Mouse (Mus musculus) forebrain, embryonic 14.5 days (tissue): Measurements from ENCODE around the gene Cinp. TPM values are rescaled to one million over a fixed set of nuclear protein-coding genes. Genes with fewer than 3 reads are reported as not detected.

ENCODE experiments used
- ATAC-seq: fragments of 200-750 bp; cut with Nextera tagmentation; 2 replicates; pipeline ENCODE4 v1.8.0; 2017; ENCODE audit warnings: mild to moderate bottlenecking, moderate library complexity
- DNase-seq: peaks from one replicate; pipeline ENCODE4 v3.0.0-alpha.2; 2015; ENCODE audit warnings: low spot score
- H3K27ac ChIP-seq: fragments of 300-500 bp; sonication (generic); 2 replicates; pipeline ENCODE4 v1.5.1; 2014; ENCODE audit warnings: low read depth, mild to moderate bottlenecking, control low read depth, low read length, moderate library complexity
- H3K27me3 ChIP-seq: fragments of 300-500 bp; sonication (generic); replicated peaks from 2 replicates; pipeline ENCODE4 v1.6.1; 2014; ENCODE audit warnings: low read length, control low read depth, mixed read lengths; ENCODE audit not compliant: control insufficient read depth, insufficient read depth
- H3K36me3 ChIP-seq: fragments of 300-500 bp; sonication (generic); 2 replicates; pipeline ENCODE4 v1.6.1; 2014; ENCODE audit warnings: low read length, control low read depth; ENCODE audit not compliant: control insufficient read depth, insufficient read depth
- H3K4me1 ChIP-seq: fragments of 300-500 bp; sonication (generic); 2 replicates; pipeline ENCODE4 v1.6.1; 2014; ENCODE audit warnings: antibody characterized with exemption, low read length, control low read depth; ENCODE audit not compliant: control insufficient read depth, insufficient read depth
- H3K4me2 ChIP-seq: fragments of 300-500 bp; sonication (generic); 2 replicates; pipeline ENCODE4 v1.6.1; 2014; ENCODE audit warnings: mild to moderate bottlenecking, control low read depth, low read length
- H3K4me3 ChIP-seq: fragments of 300-500 bp; sonication (generic); 2 replicates; pipeline ENCODE4 v1.5.1; 2014; ENCODE audit warnings: low read depth, low read length, control low read depth
- H3K9ac ChIP-seq: fragments of 300-500 bp; sonication (generic); 2 replicates; pipeline ENCODE4 v1.6.1; 2014; ENCODE audit warnings: mild to moderate bottlenecking, low read length, control low read depth, moderate library complexity
- H3K9me3 ChIP-seq: fragments of 300-500 bp; sonication (generic); replicated peaks from 2 replicates; pipeline ENCODE4 v1.6.1; 2016; ENCODE audit warnings: low read length, control low read depth, mixed read lengths; ENCODE audit not compliant: control insufficient read depth
- WGBS: fragments of 180-500 bp; shearing (Covaris S2); extraction: QIAGEN DNeasy Blood & Tissue Kit; methylation state at CpG from one replicate; pipeline ENCODE4 v1.1.7; 2014; 5-methylcytosine and 5-hydroxymethylcytosine counted together
- polyA plus RNA-seq: library from polyadenylated mRNA; unstranded; fragments of >200 nt; fragmentation: Nextera tagmentation; extraction: Ambion mirVana; gene quantifications from 2 replicates; pipeline ENCODE4 v1.2.1, GENCODE M21; 2014

The Cinp gene
- polyA plus RNA-seq, 1 experiment from 2014 or later = 86.2 TPM

- H3K9ac ChIP-seq = no peak overlapping the region
- no peak overlapping the region for H3K4me3 ChIP-seq
- no peaks in the 10 kb centered on the region for H3K27me3 ChIP-seq
- no peaks in the 10 kb centered on the region for H3K9me3 ChIP-seq
- peaks cover 21% of the 10 kb centered on the region for H3K36me3 ChIP-seq
- no peak for ATAC-seq
- peaks cover 5% of the 10 kb centered on the region; the same call in 1 of the 2 replicates for H3K4me1 ChIP-seq
- no peak overlapping the region for H3K27ac ChIP-seq
- DNase-seq = no peak
- H3K4me2 ChIP-seq = no peak overlapping the region
- WGBS = 89% methylated on average over 32 of the region's 32 CpGs
Observed at GRCm38 (mm10) chr12:110854786-110855737, 33.9 kb downstream of the Cinp start.

- H3K36me3 ChIP-seq = peaks cover 13% of the 10 kb centered on the region
- no peaks in the 10 kb centered on the region for H3K9me3 ChIP-seq
- no peak for DNase-seq
- H3K4me1 ChIP-seq = peaks cover 5% of the 10 kb centered on the region; the same call in 1 of the 2 replicates
- H3K9ac ChIP-seq = no peak overlapping the region
- no peak overlapping the region for H3K4me3 ChIP-seq
- no peak overlapping the region for H3K4me2 ChIP-seq
- H3K27me3 ChIP-seq = no peaks in the 10 kb centered on the region
- WGBS = 80% methylated on average over 1 of the region's 1 CpGs
- no peak for ATAC-seq
- H3K27ac ChIP-seq = no peak overlapping the region
Observed at GRCm38 (mm10) chr12:110851923-110852322, 37.0 kb downstream of the Cinp start.

- WGBS = 86% methylated on average over 12 of the region's 12 CpGs
- ATAC-seq (no peak), DNase-seq (no peak)
- Histone ChIP-seq H3K27me3 (no peaks in the 10 kb centered on the region), H3K27ac (no peak overlapping the region), H3K4me1 (peaks cover 5% of the 10 kb centered on the region; the same call in 1 of the 2 replicates), H3K9ac (no peak overlapping the region), H3K4me2 (no peak overlapping the region), H3K36me3 (peaks cover 13% of the 10 kb centered on the region), H3K4me3 (no peak overlapping the region), H3K9me3 (no peaks in the 10 kb centered on the region)
Observed at GRCm38 (mm10) chr12:110851414-110851813, 37.5 kb downstream of the Cinp start.

- 15% methylated on average over 9 of the region's 9 CpGs for WGBS
- Histone ChIP-seq H3K27me3 (peaks cover 5% of the 10 kb centered on the region; the same call in 1 of the 2 replicates), H3K36me3 (peaks cover 9% of the 10 kb centered on the region), H3K9ac (peak overlapping the region; percentile 85; the same call in 1 of the 2 replicates), H3K9me3 (no peaks in the 10 kb centered on the region), H3K4me3 (peak overlapping the region; percentile 81), H3K4me1 (peaks cover 5% of the 10 kb centered on the region; the same call in 1 of the 2 replicates), H3K27ac (no peak overlapping the region), H3K4me2 (peak overlapping the region; percentile 74)
- ATAC-seq (no peak), DNase-seq (no peak)
Observed at GRCm38 (mm10) chr12:110850929-110851256, 38.1 kb downstream of the Cinp start.

DNA sequence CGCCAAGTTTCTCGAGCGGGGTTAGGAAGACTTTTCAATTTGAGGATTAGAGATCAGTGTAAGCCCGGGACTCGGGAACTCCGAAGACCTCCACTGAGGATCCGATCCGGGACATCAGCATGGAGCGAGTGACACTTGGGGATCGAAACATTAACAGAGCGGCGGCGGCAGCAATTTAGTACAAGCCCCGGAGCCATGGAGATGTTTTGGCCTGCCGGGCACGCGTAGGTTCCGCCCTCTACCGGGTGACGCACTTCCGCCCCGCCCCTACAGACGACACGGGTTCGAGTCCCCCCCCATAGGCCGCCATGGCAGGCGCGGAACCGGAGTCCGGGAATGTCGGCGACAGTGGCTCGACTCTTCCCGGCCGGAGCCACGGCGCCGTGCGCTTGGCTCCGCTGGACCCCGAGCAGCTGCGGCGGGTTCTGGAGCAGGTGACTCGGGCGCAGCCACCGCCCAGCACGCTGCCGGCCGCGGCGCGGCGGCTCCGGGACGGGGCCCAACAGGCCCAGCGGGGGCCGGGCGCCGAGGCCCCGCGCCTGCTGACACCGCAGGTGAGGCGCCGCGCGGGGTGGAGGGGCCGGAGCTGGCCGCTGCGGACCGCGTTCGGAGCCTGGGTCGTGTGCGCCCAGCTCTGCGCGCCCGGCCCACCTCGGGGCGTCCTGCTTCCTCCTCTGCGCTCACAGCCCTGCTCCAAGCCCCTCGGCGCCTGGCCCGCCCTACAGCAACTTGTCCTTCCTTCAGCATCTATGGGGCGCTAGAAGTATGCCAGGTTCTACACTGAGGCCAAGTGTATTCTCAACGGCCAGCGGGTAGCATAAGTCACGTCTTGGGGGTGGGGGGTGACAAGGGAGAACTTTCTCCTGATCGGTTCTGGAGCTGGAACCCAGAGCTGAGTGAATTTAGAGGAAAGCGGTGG lies 38.7 kb downstream of the Cinp start, which contains the start of gene Zfp839:
Gene Zfp839, plus strand, starts transcription at position 244 of the 919 bp plus-strand sequence.
- H3K36me3 ChIP-seq = peaks cover 3% of the 10 kb centered on the region; the same call in 1 of the 2 replicates
- H3K4me2 ChIP-seq = peak within 1 kb of the TSS; percentile 74
- no peak within 1 kb of the TSS for H3K27ac ChIP-seq
- WGBS = under 1% methylated on average over 71 of the region's 89 CpGs
- DNase-seq (peak; percentile 81), ATAC-seq (peak; percentile 89)
- H3K4me1 ChIP-seq = peaks cover 10% of the 10 kb centered on the region
- H3K9ac ChIP-seq = peak within 1 kb of the TSS; percentile 85
- H3K27me3 ChIP-seq = peaks cover 10% of the 10 kb centered on the region; the same call in 1 of the 2 replicates
- H3K4me3 ChIP-seq = peak within 1 kb of the TSS; percentile 81
- no peaks in the 10 kb centered on the region for H3K9me3 ChIP-seq

- 69% methylated on average over 6 of the region's 6 CpGs for WGBS
- Histone ChIP-seq H3K27ac (no peak overlapping the region), H3K4me3 (no peak overlapping the region), H3K27me3 (peaks cover 24% of the 10 kb centered on the region), H3K9me3 (no peaks in the 10 kb centered on the region), H3K9ac (0 out of 2 replicates have a peak overlapping the region, but pooled peaks have one; percentile 46), H3K36me3 (no peaks in the 10 kb centered on the region), H3K4me2 (peak overlapping the region; percentile 58), H3K4me1 (peaks cover 10% of the 10 kb centered on the region)
- DNase-seq (no peak), ATAC-seq (no peak)
Observed at GRCm38 (mm10) chr12:110846191-110846765, 42.7 kb downstream of the Cinp start.

DNA sequence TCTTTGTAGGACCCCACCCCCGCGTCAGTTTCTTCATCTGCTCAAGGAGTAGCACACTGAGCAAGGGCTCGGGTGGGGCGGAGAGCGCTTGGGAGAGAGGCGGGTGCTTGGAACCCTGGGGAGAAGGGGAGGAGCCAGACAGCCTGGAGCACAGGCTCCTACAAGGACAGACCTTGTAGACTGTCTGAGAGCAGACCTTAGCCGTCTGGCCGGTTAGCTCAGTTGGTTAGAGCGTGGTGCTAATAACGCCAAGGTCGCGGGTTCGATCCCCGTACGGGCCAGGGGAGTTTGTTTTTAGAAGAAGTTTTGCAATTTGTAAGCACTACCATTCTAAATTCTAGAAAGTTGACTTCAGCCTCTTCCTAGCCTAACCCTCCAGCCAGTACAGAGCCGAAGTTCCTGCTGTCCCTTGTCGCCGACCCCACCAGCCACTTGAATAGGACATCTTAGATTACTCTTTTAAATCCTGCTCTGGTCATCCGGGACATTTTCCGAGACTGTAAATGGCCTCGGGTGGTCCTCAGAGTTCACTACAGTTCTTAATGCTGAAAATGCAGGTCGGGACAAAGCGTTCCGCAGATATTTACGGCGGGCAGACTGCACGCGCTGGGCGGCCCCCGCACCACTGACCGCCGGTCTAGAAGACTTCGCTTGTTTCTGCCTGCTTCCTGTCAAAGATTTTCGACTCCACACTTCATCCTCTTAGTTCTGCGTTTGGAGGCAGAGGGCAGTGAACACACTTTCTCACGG lies 43.6 kb downstream of the Cinp start:
- no peak overlapping the region for H3K27ac ChIP-seq
- peaks cover 5% of the 10 kb centered on the region; the same call in 1 of the 2 replicates for H3K4me1 ChIP-seq

More for the DNA sequence above, 43.6 kb downstream of the Cinp start:
- Histone ChIP-seq H3K4me3 (peak overlapping the region; percentile 35), H3K36me3 (no peaks in the 10 kb centered on the region), H3K9me3 (no peaks in the 10 kb centered on the region), H3K4me2 (peak overlapping the region; percentile 58), H3K27me3 (peaks cover 24% of the 10 kb centered on the region), H3K9ac (peak overlapping the region; percentile 52)
- DNase-seq = peak; percentile 88
- WGBS = 2% methylated on average over 36 of the region's 36 CpGs
- peak; percentile 82 for ATAC-seq
